Mouse (Mus musculus): ENCODE measurements around the gene Pou2f1.

Pou2f1 gene

DNA sequence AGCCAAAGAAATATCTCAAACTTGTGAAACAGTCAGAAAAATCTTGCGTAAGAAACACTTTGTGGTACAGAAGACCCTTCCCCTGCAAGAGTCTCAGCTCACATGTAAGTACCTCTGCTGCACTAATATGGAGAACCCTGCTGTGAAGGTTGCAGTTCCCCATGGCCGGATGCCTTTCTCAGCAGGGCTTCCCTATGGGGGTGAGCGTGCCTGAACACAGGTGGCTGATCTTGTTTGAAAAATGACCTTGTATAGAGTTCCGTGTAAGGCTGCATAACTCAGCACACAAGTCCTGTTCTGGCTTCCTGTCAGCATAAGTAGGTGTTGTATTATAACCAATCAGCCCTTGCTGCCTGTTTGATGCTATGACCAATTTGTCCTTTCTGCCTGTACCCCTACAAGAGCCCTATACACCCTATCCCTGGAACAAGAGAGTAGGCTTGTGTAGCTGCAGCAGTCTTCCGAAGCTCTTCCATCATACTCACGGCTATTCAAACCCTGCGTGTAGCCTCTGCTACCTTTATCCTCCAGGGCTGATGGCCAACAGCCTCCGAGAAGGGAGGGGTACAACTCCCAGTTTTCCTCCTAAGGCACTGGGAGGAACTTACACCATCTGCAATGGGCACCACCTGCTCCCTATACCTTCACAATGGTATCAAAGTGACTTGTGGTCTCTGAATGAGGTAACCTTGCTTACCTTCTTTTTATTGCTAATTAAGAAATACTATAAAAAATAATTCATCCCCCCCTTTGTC is 120.2 kb downstream of the Pou2f1 start:
- DNase-seq (ENCODE audit: low spot score), result no peak

DNA sequence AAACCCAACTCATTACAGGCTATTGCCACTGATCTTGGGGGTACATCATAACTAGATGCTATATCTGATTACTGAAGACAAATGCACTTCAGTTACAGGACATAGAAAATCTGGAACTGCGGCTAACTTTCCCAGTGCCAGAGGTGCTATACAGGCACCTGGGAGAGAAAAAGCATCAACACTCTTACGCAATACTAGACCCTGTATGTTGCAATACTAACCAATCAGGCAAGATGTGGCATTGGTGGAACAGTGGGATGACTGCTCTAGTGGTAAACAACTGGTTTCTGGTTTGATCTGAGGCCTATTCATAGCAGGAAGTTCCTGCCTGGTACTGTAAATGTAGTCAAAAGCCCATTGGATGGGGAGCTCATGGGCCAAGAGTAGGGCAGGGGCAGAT is 123.7 kb downstream of the Pou2f1 start:
- DNase-seq (ENCODE audit: low spot score), result no peak

DNA sequence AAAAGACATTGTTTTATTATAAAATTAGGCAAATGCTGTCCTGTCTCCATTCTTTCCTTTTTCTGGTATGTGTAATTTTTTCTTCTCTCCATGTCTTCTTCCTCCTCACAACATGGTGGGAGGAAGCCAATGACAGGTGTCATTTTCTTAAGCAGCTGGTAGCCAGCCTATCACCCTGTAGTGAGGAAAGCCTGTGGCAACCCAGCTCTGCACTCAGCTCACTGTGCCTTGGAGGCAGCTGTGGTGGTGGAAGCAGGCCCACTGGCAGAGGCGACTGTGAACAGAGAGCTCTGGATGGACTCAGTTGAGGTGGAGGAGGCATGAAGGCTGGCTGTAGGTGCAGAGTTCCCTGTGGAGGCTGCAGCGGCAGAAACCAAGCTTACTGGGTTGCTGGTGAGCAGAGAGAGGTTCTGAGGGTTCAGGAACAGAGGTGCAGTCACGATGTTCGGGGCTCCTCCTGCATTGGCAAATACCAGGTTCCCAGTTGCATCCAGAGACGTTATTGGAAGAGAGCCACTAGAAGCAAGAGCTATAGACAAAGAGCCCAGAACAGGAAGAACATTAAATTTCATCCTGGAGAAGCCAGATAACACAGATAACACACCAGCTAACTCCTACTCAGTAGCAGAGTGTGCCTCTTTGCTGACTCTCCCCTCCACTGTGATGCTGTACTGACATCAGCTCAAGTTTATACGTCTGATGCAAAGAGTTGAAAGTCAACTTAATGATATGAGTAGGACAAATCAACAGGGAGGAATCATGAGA is 126.8 kb downstream of the Pou2f1 start:
- DNase-seq (ENCODE audit: low spot score), result no peak

DNA sequence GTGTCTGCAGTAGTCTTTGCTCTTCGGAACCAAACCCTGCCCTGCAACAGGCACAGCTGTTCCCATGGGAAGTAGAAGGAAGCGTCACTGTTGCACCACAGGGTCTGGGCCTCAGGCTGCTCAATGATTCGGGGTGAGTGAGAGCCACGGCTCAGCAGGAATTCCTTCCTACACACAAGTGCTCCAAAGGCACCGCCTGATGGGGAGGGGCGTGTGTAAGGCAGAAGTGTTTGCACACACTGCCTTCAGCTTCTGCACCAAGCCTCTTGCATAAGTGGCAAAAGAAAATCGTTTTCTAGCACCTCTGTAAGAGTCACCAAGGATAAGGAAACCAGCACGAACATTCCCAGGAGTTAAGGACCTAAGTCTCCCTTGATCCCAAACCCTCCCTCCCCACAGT is 127.8 kb downstream of the Pou2f1 start:
- no peak for DNase-seq (ENCODE audit: low spot score)

DNA sequence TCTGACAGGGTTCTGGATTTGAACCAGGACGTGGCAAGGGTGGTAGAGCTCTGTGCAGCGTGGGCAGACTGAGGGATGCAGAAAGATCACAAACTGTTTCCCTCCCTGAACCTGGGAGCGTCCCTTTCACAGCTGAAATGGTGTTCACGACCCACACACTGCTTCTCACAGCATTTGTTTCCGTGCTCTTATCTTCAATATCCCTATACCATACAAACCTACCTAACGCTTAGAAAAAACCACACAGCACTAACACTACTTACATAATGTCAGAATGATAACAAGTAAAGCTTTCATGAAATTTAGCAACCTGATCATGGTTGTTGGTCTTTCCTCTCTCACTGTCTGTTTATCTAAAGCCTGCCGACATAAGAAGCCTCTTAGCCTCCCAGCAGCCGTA is 133.8 kb downstream of the Pou2f1 start:
- DNase-seq (ENCODE audit: low spot score), result no peak

DNA sequence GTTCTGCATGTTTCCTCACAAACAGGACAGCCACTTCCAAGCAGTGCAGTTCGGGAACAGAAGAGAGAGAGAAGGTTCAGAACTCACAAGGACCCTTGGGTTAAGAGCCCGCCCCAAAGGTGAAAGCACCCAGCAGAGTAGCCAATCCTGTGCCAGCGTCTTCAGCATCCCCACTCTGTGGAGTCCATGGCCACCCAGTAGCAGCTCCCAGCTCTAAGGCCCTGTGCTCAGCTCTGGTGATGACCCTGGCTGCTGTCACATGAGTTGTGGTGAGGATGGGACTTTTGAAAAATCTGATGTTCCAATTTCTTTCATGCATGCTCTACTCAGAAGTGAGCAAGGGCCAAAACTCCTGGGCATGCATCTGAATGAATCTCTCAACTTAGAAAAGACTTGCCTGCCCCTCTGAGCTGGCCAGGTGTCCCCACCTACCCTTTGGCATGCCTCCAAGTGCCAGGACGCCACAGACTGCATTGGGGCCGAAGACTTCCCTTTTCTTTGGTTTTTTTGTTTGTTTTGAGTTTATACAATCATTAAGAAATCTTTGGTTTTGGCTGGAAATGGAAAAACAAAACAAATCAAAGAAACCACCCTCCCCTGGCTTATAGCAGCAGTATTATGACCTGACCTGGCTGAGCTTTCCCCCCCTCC is 135.7 kb downstream of the Pou2f1 start:
- DNase-seq (ENCODE audit: low spot score), result no peak

DNA sequence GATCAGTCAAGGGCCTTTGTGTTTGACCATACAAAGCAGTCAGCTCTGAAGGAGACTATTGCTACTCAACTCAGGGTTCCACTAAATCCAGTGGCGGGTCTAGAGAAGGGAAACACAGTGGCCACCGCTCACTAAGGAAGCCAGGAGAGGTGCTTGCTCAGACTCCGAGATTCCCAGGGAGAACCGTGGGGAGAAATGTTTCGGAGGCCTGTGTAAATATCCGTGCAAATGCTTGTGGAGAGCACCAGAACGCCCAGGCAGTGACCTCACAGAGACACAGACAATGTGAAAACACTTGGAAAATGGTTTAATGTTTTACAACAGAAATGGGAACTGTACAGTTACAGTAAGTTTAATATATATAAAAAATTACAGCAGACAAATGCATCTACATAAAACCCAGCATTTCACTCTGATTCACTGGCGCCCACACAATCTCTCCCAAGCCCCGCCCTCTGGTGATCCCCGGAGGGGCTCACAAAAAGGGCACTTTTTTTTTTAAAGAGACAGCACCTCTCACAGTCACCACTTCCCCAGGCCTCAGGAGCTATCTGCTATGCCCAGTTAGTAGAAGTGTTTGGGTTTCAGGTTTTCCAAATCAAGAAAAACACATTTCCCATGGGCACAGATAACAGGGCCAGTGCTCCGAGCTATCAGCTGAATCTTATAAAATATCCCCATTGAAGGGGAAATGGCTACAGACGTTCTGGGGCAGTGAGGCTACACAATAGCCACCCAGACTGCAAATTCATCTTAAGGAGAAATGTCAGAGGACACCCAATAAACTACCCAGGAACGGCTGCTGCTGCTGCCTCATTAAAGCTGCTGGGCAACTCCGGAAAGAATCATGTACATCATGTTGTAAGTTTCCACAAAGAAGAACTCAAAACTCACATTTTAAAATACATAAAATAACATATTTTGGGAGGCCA is 137.3 kb downstream of the Pou2f1 start:
- no peak for DNase-seq (ENCODE audit: low spot score)

DNA sequence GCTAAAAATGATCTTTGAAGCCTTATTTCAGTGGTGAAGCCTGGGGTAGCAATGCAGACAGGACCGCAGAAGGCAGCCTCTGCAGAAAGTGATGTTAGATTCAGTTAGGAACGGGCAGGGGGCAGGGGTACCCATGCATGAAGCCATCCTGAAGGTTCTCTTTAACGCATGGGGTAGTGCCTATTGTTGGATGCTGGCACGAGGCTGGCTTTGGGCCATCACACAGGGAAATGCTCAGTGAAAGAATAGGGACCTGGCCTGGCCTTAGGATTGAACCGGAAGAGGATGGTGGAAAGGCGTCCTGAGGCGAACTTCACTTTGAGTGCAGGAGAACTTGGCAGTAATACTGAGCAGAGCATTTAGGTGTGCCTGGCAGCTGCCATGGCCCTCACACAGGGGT is 140.4 kb downstream of the Pou2f1 start:
- no peak for DNase-seq (ENCODE audit: low spot score)

DNA sequence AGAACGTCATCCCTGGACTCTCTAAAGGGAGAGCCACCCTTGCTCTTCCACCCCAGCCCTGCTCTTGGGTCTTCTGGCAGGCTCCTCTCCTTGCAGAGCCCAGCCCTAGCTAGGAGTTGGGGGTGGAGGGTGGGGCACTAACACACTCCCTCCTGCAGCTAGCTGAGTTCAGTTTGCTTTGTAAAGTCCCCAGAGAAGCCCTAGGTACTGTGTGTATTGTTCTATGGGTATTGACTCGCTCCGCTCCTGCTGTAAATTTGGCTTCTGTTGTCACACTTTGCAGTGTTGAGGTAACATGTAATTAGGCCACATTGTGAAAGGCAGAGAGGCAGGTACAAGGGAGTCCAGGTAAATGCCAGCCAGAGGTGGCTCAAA is 141.3 kb downstream of the Pou2f1 start:
- no peak for DNase-seq (ENCODE audit: low spot score)

DNA sequence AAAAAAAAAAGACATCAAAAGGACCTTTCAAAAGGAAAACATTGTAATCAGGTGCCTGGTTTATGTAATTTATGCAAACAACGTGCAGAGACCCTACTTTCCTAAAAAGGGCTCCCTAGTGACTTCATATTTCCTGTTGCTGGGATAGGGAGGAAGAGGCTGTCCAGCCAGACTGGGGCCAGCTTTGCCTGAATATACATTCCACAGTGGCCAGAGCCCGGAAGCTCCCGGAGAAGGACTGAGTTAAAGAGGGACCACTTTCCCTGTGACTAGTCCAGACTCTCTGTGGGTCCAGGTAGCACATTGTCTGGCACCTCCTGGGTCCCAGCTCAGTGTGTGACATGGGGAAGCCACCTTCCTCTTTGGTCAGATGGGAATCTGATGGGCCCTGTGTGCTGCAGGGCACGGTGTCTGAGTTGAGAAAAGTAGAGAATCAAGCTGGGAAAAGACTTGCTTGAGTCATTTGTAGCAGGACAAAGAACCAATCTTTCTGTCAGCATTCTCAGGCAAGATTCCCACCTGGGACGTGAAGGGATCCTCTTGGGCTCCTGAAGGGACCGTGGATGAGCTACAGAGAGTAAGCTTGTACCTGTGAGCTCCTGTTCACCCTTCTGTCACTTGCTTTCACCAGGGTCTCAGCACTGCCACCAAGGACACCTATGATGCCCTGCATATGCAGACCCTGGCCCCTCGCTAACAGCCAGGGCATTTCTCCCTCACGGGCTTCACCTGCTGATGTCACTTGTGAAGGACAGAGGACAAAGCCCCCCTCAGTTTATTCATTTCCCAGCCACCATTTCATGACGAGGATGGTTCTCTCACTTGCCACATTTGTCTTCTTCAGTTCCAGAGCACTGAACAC is 141.9 kb downstream of the Pou2f1 start:
- no peak for DNase-seq (ENCODE audit: low spot score)

DNA sequence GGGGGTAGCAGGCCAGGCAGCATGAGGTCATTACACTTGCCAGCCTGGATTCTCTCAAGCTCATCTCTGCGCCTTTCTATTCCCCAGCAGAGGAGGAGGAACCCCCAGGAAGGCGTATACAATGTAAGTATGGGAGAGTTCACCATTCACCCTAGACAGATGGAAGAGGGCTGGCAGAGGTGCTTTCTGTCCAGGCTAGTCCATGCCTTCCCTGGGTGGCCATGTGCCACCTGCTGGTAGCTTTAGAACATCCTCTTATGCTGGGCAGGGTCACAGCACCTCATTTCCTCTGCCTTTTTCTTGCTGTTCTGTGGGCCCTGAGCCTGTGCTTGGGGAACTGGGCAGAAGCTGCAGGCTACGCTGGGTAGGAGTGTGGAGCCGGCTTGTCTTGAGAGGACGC is 144.1 kb downstream of the Pou2f1 start:
- no peak for DNase-seq (ENCODE audit: low spot score)

DNA sequence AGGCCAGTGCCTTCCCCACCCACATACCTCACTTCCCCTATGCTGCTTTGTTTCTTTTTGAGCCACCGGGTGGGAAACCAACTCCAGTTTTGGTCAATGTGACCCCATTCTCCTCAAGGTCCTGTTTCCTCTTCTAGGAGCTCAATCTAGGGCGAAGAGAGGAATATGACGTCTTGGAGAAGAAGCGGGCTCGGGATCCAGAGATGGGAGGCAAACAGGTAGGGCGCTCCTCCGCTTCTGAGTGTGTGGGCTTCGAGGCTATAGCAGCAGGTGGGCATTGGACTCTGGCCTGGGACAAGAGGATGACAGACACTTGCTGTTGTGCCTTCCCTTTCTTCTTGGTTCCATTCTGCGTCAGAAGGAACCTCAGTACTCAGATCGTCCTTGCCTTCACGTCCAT is 145.2 kb downstream of the Pou2f1 start:
- no peak for DNase-seq (ENCODE audit: low spot score)

DNA sequence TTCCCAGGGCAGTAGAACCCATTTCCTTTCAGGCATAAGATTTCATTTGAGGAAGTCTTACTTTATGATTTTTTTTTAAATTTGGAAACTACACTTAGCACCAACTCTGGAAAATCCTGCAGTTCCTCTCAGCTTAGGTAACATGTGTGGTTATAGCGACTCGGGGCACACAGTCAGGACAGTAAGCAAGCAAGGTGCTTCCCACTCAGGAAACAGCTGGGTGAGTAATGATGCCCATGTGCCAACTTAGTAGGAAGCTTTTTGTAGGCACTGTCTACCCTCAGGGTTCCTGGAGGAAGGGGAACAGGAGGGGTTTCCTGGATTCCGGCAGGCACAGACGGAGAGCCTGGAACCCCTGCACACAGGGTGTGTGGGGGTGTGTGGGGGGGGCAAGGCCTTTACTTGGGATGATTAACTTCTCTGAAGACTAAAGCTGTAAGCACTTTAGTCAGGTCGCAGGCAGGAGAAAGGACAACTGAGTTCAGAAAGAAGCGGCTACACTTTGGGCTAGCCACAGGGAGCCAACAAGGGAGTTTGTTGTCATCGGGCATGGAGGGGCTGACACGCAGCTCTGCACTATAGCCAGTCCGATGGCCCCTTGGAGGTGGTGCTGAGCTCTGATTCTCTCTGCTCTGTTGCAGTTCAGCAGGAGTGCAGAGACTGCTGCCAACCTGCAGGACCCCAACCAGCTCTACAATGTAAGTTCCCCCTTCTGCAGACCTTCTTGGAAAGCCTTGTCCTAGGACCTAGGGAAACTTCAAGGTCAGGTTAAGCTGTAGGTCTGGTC is 146.5 kb downstream of the Pou2f1 start:
- no peak for DNase-seq (ENCODE audit: low spot score)

DNA sequence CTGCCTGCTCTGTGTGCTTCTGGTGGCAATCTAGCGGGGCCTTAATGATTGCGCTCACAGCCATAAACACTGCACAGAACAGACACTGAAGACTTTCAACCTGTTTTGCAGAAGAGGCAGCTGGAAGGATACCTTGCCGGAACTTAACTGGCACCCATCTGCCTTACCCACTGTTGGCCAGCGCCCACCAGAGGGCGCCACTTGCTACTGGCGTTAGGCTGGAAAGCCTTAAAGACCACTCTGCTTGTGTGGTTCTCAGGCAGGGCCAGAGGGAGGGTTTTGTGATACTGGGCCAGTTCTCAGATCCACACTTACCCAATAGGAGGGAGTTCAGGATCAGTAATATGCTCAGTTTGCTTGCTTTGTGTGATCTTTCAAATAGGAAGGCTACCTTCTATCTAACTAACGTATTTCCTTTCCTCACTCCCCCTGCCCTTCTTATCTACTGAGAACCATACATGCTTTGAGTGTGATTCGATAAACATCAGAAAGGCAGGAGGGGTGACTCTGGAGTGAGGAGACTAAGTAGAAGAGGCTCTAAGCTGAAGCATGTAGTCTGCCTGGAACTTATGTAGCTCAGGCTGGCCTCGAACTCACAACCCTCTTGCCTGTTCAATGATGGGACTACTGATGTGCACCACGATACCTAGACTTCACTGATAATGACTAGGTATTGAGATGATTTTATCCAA is 148.6 kb downstream of the Pou2f1 start:
- DNase-seq (ENCODE audit: low spot score), result peak; percentile 63

DNA sequence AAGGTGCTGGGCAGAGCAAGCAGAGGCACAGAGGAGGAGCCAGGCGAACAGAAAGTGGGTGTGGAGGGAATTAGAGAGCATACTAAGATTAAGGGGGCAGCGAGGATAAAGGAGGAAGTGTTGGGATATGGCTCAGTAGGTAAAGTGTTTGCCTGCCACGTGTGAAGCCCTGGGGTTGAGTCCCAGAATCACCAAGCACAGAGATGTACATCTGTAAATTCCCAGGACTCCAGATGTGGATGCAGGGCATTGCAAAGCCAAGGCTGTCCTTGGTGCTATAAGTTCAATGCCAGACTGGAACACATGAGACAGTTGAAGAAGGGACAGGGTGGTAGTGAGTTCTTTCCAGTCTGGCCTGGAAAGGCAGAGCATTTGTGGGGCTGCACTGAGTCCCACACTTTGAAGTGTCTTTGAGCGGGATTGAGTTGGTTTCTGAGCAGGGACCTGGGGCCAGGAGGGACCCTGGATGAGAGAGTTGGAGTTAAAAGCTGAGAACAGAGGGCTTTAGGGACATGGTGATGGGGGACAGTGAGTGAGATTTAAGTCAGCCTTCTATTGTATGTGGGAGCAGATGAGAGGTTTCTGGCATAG is 149.3 kb downstream of the Pou2f1 start:
- DNase-seq (ENCODE audit: low spot score), result no peak

DNA sequence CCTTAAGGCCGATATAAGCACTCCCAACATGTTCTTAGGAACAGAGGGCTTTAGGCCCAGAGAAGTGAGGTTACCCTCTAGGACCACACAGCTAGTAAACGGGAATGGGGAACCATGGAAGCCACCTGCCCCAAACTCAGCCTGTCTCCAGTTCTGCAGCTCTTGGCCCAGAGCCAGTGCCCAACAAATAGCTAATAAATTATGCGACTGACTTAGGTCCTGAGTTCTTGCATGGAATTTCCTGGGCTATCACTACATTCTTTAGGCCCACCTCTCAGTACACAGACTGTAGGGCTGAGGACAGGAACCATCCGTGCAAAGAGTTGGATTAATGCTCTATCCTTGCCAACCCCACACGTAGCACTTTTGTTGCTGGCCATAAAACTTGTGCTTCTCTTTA is 150.3 kb downstream of the Pou2f1 start:
- no peak for DNase-seq (ENCODE audit: low spot score)

DNA sequence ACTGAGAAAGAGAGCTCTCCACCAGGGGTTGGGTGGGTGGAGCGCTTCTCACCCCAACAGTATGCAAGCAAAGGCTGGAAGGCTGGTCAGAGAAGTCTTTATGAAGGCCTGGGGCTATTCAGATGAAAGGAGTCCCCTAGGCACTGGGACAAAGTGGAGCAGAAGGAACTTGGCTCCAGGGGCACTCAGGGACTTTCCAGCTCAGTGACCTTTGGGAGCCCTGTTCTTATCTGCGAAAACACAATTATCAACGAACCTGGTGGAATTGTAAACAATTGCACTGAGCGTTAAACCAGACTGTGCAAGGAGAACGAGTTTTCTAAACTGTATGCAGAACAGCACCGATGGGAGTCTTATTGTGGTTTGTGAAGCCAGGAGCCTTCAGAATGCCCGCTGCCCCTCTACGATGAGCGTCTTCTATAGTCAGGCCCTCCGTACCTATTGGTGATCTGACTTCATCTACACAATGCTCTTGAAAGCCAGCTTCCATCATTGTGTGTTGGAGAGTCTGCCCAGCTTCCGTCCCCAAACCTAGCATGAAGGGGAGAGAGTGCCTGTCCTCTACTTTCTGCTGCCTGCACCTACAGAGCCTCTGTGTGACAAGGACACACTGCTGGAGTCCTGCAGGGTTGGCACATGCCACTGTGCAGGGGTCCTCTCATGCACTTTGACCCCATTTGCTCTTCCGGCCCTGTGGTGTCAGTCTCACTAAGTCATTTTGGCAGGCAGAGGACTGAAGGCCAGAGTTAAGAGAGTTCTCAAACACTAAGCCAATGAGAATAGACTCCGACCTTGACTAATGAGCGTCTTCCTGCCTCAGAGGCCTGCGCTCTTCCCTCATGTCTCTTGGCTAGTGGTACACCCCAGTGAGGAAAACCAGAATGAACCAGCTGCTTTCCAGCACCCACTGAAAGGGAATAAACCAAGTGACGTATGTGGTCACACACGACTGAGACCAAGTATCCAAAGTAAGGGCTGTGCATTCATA is 152.7 kb downstream of the Pou2f1 start:
- no peak for DNase-seq (ENCODE audit: low spot score)

DNA sequence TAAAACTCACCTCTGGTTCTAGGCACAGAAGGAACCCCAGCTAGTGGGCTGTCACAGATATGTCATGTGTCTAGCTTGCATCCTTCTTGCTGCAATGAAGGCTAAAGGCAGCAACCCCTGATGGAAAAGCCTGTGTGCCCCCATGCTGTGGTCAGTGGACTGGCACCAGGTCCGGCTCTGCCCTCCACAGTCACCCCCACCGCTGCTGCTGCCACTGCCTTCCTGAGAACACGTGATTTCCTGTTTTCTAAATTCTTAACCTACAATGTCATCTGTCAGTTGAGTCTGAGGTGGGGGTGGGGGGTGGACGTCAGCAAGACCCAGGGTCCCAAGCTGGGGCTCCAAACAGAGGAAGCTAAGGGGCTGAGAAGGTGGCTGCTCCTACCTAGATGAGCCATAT is 153.6 kb downstream of the Pou2f1 start:
- no peak for DNase-seq (ENCODE audit: low spot score)

Measured in urinary bladder, postnatal 25 days (tissue).